Mouse (Mus musculus): ENCODE measurements around the gene Olfr591.

DNA sequence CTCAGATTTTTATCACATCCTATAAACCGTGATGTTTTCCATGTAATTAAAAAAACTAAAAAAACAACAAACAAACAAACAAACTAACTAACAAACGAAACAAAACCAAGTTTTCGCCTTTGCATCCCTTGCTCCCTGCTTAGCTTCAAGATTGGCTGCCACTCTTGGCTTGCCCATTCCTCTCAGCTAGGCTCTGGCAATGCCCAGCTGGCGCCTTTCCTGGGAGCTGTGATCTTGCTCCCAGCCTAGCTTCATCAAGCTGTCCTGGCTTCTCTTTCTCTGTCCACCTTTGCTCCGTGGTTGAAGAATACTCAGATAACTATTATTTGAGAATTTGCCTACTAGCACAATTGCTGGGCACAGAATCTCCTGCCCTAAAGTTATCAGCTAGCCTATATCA lies 8.4 kb downstream of the Olfr591 start:
- TF ChIP-seq CTCF (conservative IDR thresholded peaks at IDR 0.05; ENCODE audit: insufficient read depth, insufficient read length, low read depth, low read length), result no peak
- no peak for TF ChIP-seq POLR2A (IDR thresholded peaks at IDR 0.05; ENCODE audit: low read depth, low read length)
